Mouse (Mus musculus): ENCODE measurements around the gene Uba1. TPM values are rescaled to one million over a fixed set of nuclear protein-coding genes. Genes with fewer than 3 reads are reported as not detected.
A peak's percentile ranks its signal among the peaks of the same experiment; 100 is the strongest.

Gene Uba1
- total RNA-seq (2015; ENCODE audit: low replicate concordance) = 57.1 and 70.5 TPM in 2 replicates
- total RNA-seq (2017; ENCODE audit: low replicate concordance) = 46.8 and 60.5 TPM in 2 replicates

GRCm38 (mm10) chrX:20658026-20658652 lies at the start of gene Uba1:
Gene Uba1, plus strand, starts transcription at chrX:20658326.
- peak; percentile 54 for ATAC-seq (replicated peaks; ENCODE audit: low FRiP score, poor library complexity, severe bottlenecking)

DNA sequence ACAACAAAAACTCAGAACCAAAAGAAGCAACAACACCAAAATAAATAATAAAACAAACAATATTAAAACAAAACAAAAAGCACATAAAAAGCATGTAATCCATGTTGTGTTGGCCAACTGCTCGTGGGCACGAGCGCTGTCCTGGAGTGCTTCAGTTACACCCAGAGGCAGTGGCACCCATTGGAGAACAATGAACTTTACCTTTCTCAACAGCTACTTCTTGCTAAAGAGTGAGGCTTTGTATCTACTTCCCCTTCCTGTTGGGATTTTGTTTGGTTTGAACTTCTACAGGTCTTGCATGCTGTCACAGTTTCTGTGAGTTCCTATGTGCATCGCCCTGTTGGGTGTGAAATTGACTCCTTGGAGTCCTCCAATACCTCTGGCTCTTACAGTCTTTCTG lies 49.6 kb upstream of the Uba1 start:
- no peak for ATAC-seq (replicated peaks; ENCODE audit: low FRiP score, poor library complexity, severe bottlenecking)

DNA sequence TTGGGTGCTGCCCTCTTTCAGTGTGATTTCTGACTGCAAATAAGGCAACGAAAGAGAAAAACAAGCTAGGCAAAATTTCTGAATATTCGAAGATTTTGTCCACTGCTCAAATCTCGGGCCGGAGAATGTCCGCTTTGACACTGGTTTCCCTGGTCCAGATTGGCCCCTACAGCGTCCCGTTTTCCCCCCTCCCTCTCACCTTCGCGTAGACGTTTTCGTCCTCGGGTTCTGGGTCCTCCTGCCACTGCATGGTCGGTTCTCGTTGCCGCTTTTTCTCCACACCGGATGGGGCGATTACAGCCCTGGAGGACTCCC lies 41.3 kb upstream of the Uba1 start:
- peak; percentile 37 for ATAC-seq (replicated peaks; ENCODE audit: low FRiP score, poor library complexity, severe bottlenecking)

- ATAC-seq (replicated peaks; ENCODE audit: low FRiP score, poor library complexity, severe bottlenecking) = peak; percentile 95
Observed at GRCm38 (mm10) chrX:20617176-20617902, 40.8 kb upstream of the Uba1 start, which contains the start of the genes Rbm10 and Ndufb11. Gene Rbm10, plus strand, starts transcription at chrX:20617503. Gene Ndufb11, minus strand, starts transcription at chrX:20617619.

GRCm38 (mm10) chrX:20617903-20618399 lies 40.2 kb upstream of the Uba1 start:
- ATAC-seq (replicated peaks; ENCODE audit: low FRiP score, poor library complexity, severe bottlenecking) = peak; percentile 44

DNA sequence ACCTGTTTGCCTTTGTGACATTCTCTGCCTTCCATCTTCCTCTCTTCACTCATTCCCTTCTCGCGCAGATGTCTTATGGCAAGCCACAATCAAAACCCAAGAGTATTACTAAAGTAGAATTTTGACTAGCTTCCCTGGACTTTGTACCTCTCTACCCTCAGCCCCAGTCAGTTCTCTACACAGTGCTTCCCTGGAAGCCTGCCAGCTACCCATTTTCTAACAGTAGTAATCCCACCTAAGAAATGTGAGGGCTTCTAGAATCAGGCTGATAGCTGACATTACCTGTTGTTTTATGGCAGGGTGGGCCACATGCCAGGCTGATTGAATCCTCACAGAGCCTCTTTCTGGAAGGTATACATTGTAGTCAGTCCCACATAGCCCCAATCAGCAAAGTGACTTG lies 20.0 kb upstream of the Uba1 start:
- no peak for ATAC-seq (replicated peaks; ENCODE audit: low FRiP score, poor library complexity, severe bottlenecking)

DNA sequence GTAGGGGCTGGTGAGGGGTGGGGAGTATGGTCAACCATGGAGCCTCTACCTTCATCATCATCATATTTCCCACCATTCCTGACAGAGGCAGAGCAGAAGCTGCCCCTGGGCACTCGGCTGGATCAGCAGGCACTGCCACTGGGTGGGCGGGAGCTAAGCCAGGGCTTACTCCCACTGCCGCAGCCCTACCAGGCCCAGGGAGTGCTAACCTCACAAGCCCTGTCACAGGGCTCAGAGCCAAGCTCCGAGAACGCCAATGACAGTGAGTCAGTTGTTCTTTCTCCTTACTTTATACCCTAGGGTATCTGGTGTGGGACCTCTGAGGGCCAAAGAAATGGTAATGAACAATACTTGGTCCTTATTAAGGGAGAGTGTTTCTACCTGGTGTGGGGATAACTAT lies 13.3 kb upstream of the Uba1 start:
- no peak for ATAC-seq (replicated peaks; ENCODE audit: low FRiP score, poor library complexity, severe bottlenecking)

DNA sequence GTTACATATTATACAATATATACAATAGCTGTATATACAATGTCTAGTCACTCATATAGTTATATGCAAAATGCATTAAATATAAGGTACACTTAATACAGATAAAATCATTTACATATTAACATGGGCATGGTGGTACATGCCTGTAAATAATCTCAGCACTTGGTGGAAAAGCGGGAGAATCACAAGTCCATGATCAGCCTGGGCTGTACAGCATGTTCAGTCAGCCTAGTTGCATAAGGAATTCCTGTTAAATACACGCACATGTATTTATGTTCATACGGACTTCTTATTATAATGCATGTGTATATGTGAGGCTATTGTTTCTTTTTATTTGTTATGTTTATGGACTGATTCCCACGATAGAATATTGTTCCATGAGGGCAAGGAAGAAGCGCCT lies 533 bp upstream of the Uba1 start:
- ATAC-seq (replicated peaks; ENCODE audit: low FRiP score, poor library complexity, severe bottlenecking) = no peak

DNA sequence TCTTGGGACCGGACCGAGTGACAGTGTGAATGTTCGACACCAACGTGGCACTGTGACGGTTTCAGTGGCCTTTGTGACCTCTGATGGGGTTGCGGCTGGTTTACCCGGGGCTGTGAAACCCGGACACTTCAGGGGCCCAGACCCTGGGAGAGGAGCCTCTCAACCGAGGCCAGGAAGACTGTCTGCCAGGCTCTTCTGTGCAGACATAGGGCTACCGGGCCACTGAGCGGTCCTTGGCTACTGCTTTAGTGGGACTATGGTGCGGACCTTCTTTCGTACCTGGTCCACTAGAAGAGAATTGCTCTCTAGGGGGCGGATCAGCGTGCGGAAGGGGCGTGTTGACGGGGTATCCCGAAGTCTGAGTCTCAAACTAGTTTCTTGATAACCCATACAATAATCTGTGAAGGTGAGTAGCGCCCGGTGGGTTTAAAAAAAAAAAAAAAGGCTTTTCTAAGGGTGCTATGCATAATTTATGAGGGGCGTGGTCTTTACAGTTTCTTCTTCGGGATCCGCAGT lies 823 bp downstream of the Uba1 start:
- ATAC-seq (replicated peaks; ENCODE audit: low FRiP score, poor library complexity, severe bottlenecking) = no peak

GRCm38 (mm10) chrX:20662317-20662715 lies 4.2 kb downstream of the Uba1 start:
- ATAC-seq (replicated peaks; ENCODE audit: low FRiP score, poor library complexity, severe bottlenecking) = no peak

GRCm38 (mm10) chrX:20662716-20663443 lies 4.8 kb downstream of the Uba1 start:
- ATAC-seq (replicated peaks; ENCODE audit: low FRiP score, poor library complexity, severe bottlenecking) = peak; percentile 95

DNA sequence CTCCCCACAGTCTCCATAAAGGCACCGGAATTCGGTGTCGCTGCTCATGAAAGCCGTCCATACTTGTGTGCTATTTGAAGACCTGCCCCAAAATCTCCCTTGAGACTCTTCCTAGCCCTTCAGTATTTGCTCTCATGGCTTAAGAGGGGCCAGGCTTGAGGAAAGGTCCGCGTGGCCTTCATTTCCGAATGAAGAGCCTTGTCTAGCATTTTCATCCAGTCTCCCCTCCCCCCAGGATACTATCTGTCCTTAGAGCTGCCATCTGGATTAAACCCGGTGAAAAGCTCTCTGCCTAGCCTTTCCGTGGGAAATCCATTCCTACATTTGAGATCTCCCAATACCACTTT lies 5.3 kb downstream of the Uba1 start:
- peak; percentile 51 for ATAC-seq (replicated peaks; ENCODE audit: low FRiP score, poor library complexity, severe bottlenecking)

- ATAC-seq (replicated peaks; ENCODE audit: low FRiP score, poor library complexity, severe bottlenecking) = peak; percentile 91
Observed at GRCm38 (mm10) chrX:20687519-20688067, 29.5 kb downstream of the Uba1 start, which contains the start of gene Cdk16. Gene Cdk16, plus strand, starts transcription at chrX:20687954.

GRCm38 (mm10) chrX:20688068-20688547 lies 30.0 kb downstream of the Uba1 start:
- ATAC-seq (replicated peaks; ENCODE audit: low FRiP score, poor library complexity, severe bottlenecking) = peak; percentile 89

- ATAC-seq (replicated peaks; ENCODE audit: low FRiP score, poor library complexity, severe bottlenecking) = peak; percentile 49
Observed at GRCm38 (mm10) chrX:20688615-20689014, 30.5 kb downstream of the Uba1 start.

DNA sequence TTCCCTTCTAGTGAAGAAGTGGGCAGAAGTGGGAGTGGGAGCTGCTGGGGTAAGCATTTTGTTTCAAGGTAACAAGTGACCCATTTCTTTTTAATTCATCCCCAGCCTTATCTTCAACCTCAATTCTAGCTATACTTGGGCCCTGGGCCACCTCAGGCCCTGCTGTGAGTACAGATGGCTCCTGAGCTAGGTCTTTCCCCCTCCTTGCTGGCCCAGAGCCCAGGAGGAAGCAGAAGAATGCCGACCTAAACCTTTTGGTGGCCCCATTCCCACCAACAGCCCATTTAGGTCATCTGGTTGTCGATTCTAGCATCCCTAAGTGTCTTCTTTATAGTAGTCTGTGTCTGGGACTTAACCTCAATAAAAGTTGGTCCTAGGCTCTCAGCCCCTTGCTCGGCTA lies 33.4 kb downstream of the Uba1 start:
- no peak for ATAC-seq (replicated peaks; ENCODE audit: low FRiP score, poor library complexity, severe bottlenecking)

- ATAC-seq (replicated peaks; ENCODE audit: low FRiP score, poor library complexity, severe bottlenecking) = no peak
Observed at GRCm38 (mm10) chrX:20692616-20693015, 34.5 kb downstream of the Uba1 start.

GRCm38 (mm10) chrX:20695842-20696241 lies 37.7 kb downstream of the Uba1 start:
- ATAC-seq (replicated peaks; ENCODE audit: low FRiP score, poor library complexity, severe bottlenecking) = no peak

- ATAC-seq (replicated peaks; ENCODE audit: low FRiP score, poor library complexity, severe bottlenecking) = peak; percentile 27; the same call in 1 of the 2 replicates
Observed at GRCm38 (mm10) chrX:20703741-20704290, 45.7 kb downstream of the Uba1 start, which contains the start of gene Usp11. Gene Usp11, plus strand, starts transcription at chrX:20703906.

Data from erythroblast, adult 5-6 weeks (primary cell).